Mouse (Mus musculus) heart, postnatal 0 days (tissue): ENCODE results near the gene Cmtm4. TPM values are rescaled to one million over a fixed set of nuclear protein-coding genes. Genes with fewer than 3 reads are reported as not detected.

ENCODE experiments used
- polyA plus RNA-seq: library from polyadenylated mRNA; unstranded; fragments of >200 nt; fragmentation: Nextera tagmentation; extraction: Ambion mirVana; gene quantifications from 2 replicates; pipeline ENCODE4 v1.2.1, GENCODE M21; 2015
- total RNA-seq: library from RNA; depleted of rRNA; stranded (reverse); fragments of >200 nt; gene quantifications from 2 replicates; pipeline ENCODE4 v1.2.3, GENCODE M21; 2014; ENCODE audit warnings: low replicate concordance; rRNA removed

The Cmtm4 gene
- total and polyA plus RNA-seq, 2 experiments from 2014 or later, result 1.2 to 10.2 TPM

Other genes starting within 250 kb of the Cmtm4 start
- 3.8 and 3.9 TPM in 2 replicates for gene Bean1, start 225.4 kb downstream of the Cmtm4 start, total RNA-seq
- gene Bean1, start 225.4 kb downstream of the Cmtm4 start, polyA plus RNA-seq, result 0.38 and 0.57 TPM in 2 replicates
- gene Tk2, start 147.2 kb downstream of the Cmtm4 start, total RNA-seq, result 6.3 and 10.7 TPM in 2 replicates
- gene Tk2, start 147.2 kb downstream of the Cmtm4 start, polyA plus RNA-seq, result 7.7 and 9.9 TPM in 2 replicates
- 1.7 and 11.5 TPM in 2 replicates for gene Cklf, start 144.9 kb downstream of the Cmtm4 start, total RNA-seq
- 13.3 and 15.0 TPM in 2 replicates for gene Cklf, start 144.9 kb downstream of the Cmtm4 start, polyA plus RNA-seq
- gene Cmtm2a, start 102.6 kb downstream of the Cmtm4 start, total RNA-seq, result not detected in 2 replicates
- gene Cmtm2a, start 102.6 kb downstream of the Cmtm4 start, polyA plus RNA-seq, result not detected in 2 replicates
- not detected in 2 replicates for gene Gm45711, start 85.7 kb downstream of the Cmtm4 start, total RNA-seq
- not detected in 2 replicates for gene Gm45711, start 85.7 kb downstream of the Cmtm4 start, polyA plus RNA-seq
- not detected in 2 replicates for gene Cmtm1, start 85.7 kb downstream of the Cmtm4 start, total RNA-seq
- gene Cmtm1, start 85.7 kb downstream of the Cmtm4 start, polyA plus RNA-seq, result not detected in 2 replicates
- not detected in 2 replicates for gene Gm11020, start 74.2 kb downstream of the Cmtm4 start, total RNA-seq
- gene Gm11020, start 74.2 kb downstream of the Cmtm4 start, polyA plus RNA-seq, result not detected in 2 replicates
- gene Cmtm2b, start 73.6 kb downstream of the Cmtm4 start, total RNA-seq, result not detected in 2 replicates
- gene Cmtm2b, start 73.6 kb downstream of the Cmtm4 start, polyA plus RNA-seq, result not detected in 2 replicates
- gene Cmtm3, start 56.4 kb downstream of the Cmtm4 start, total RNA-seq, result 22.3 and 29.0 TPM in 2 replicates
- gene Cmtm3, start 56.4 kb downstream of the Cmtm4 start, polyA plus RNA-seq, result 64.6 and 65.2 TPM in 2 replicates
- gene Dync1li2, start 47.2 kb upstream of the Cmtm4 start, total RNA-seq, result 11.0 and 20.2 TPM in 2 replicates
- gene Dync1li2, start 47.2 kb upstream of the Cmtm4 start, polyA plus RNA-seq, result 36.5 and 38.8 TPM in 2 replicates
- gene Terb1, start 114.1 kb upstream of the Cmtm4 start, total RNA-seq, result 0.15 TPM in 1 of 2 replicates, not detected in the other
- gene Terb1, start 114.1 kb upstream of the Cmtm4 start, polyA plus RNA-seq, result 0.05 and 0.07 TPM in 2 replicates
- gene Nae1, start 138.8 kb upstream of the Cmtm4 start, total RNA-seq, result 28.9 and 45.5 TPM in 2 replicates
- 66.3 and 66.6 TPM in 2 replicates for gene Nae1, start 138.8 kb upstream of the Cmtm4 start, polyA plus RNA-seq
- gene Car7, start 138.9 kb upstream of the Cmtm4 start, total RNA-seq, result 0.99 and 2.3 TPM in 2 replicates
- 3.0 and 3.6 TPM in 2 replicates for gene Car7, start 138.9 kb upstream of the Cmtm4 start, polyA plus RNA-seq
- gene Pdp2, start 195.6 kb upstream of the Cmtm4 start, total RNA-seq, result 4.0 and 4.2 TPM in 2 replicates
- gene Pdp2, start 195.6 kb upstream of the Cmtm4 start, polyA plus RNA-seq, result 5.7 and 6.1 TPM in 2 replicates
- gene Cdh16, start 228.6 kb upstream of the Cmtm4 start, total RNA-seq, result 8.3 and 8.9 TPM in 2 replicates
- 11.4 and 13.1 TPM in 2 replicates for gene Cdh16, start 228.6 kb upstream of the Cmtm4 start, polyA plus RNA-seq
- 197 and 317 TPM in 2 replicates for gene Rrad, start 235.5 kb upstream of the Cmtm4 start, total RNA-seq
- gene Rrad, start 235.5 kb upstream of the Cmtm4 start, polyA plus RNA-seq, result 235 and 284 TPM in 2 replicates
- 132 and 184 TPM in 2 replicates for gene Ciao2b, start 246.2 kb upstream of the Cmtm4 start, total RNA-seq
- gene Ciao2b, start 246.2 kb upstream of the Cmtm4 start, polyA plus RNA-seq, result 141 and 147 TPM in 2 replicates